Mouse (Mus musculus) heart, adult 11 months (tissue): ENCODE data around the gene Ahnak.

Source experiments
- DNase-seq: peaks from one replicate; pipeline ENCODE4 v3.0.0; 2022

Gene Ahnak

GRCm38 (mm10) chr19:9070316-9070715, 81.2 kb downstream of the Ahnak start:
- DNase-seq, result peak; percentile 89

- DNase-seq, result peak; percentile 99
Observed at GRCm38 (mm10) chr19:9071456-9072156, 82.5 kb downstream of the Ahnak start.

GRCm38 (mm10) chr19:9072157-9072530, 83.1 kb downstream of the Ahnak start:
- DNase-seq, result no peak

GRCm38 (mm10) chr19:9073776-9074411, 84.8 kb downstream of the Ahnak start:
- DNase-seq, result peak; percentile 98

GRCm38 (mm10) chr19:9074424-9074823, 85.3 kb downstream of the Ahnak start:
- DNase-seq, result no peak

GRCm38 (mm10) chr19:9075558-9075957, 86.5 kb downstream of the Ahnak start:
- DNase-seq, result no peak

- DNase-seq, result peak; percentile 93
Observed at GRCm38 (mm10) chr19:9076035-9076434, 87.0 kb downstream of the Ahnak start.

- no peak for DNase-seq
Observed at GRCm38 (mm10) chr19:9076982-9077660, 88.0 kb downstream of the Ahnak start.

- peak; percentile 94 for DNase-seq
Observed at GRCm38 (mm10) chr19:9079916-9080315, 90.8 kb downstream of the Ahnak start.

- DNase-seq, result peak; percentile 91
Observed at GRCm38 (mm10) chr19:9081311-9082190, 92.5 kb downstream of the Ahnak start.

GRCm38 (mm10) chr19:9082191-9083009, 93.3 kb downstream of the Ahnak start:
- DNase-seq, result peak; percentile 99

GRCm38 (mm10) chr19:9083010-9083355, 93.9 kb downstream of the Ahnak start:
- no peak for DNase-seq

GRCm38 (mm10) chr19:9083892-9084291, 94.8 kb downstream of the Ahnak start:
- peak; percentile 95 for DNase-seq

GRCm38 (mm10) chr19:9087821-9088220, 98.7 kb downstream of the Ahnak start, which contains the start of gene Scgb1a1:
Gene Scgb1a1 (minus strand): TSS chr19:9087958.
- no peak for DNase-seq

GRCm38 (mm10) chr19:9090191-9090590, 101.1 kb downstream of the Ahnak start:
- no peak for DNase-seq

GRCm38 (mm10) chr19:9090709-9091108, 101.6 kb downstream of the Ahnak start:
- DNase-seq, result no peak

GRCm38 (mm10) chr19:9095111-9095510, 106.0 kb downstream of the Ahnak start:
- no peak for DNase-seq

GRCm38 (mm10) chr19:9097441-9097840, 108.4 kb downstream of the Ahnak start:
- peak; percentile 86 for DNase-seq

- peak; percentile 74 for DNase-seq
Observed at GRCm38 (mm10) chr19:9099751-9100150, 110.7 kb downstream of the Ahnak start.

GRCm38 (mm10) chr19:9100297-9101061, 111.4 kb downstream of the Ahnak start:
- DNase-seq, result peak; percentile 89

- DNase-seq, result no peak
Observed at GRCm38 (mm10) chr19:9101062-9101457, 112.0 kb downstream of the Ahnak start.
